Mouse (Mus musculus): Measurements from ENCODE around the gene Nptx1. TPM values are rescaled to one million over a fixed set of nuclear protein-coding genes. Genes with fewer than 3 reads are reported as not detected.
A peak's percentile ranks its signal among the peaks of the same experiment; 100 is the strongest.

Gene Nptx1
- total and polyA plus RNA-seq, 2 experiments = 0.09 TPM

- Histone ChIP-seq H3K27me3 (ENCODE audit: control insufficient read depth, insufficient read depth, low read length) (no peaks in the 10 kb centered on the region), H3K4me3 (ENCODE audit: insufficient read depth, low read depth, low read length) (no peak overlapping the region), H3K79me2 (ENCODE audit: control insufficient read depth, insufficient read depth, low read length) (no peaks in the 10 kb centered on the region), H3K9ac (ENCODE audit: low read depth, low read length) (no peak overlapping the region), H3K36me3 (ENCODE audit: control insufficient read depth, insufficient read depth, low read length) (no peaks in the 10 kb centered on the region), H3K27ac (replicated peaks; ENCODE audit: insufficient read depth, low read depth, low read length) (no peak overlapping the region), H3K4me1 (ENCODE audit: control insufficient read depth, insufficient read depth, low read length) (no peaks in the 10 kb centered on the region)
- DNase-seq (ENCODE audit: extremely low read depth, low read depth, low spot score) = no peak
- TF ChIP-seq POLR2A (IDR thresholded peaks at IDR 0.05; ENCODE audit: extremely low read depth, insufficient read depth, low read length) = no peak
- TF ChIP-seq CTCF (IDR thresholded peaks at IDR 0.05; ENCODE audit: low read depth, low read length) = no peak
- 54% methylated on average over 16 of the region's 16 CpGs for WGBS
Observed at GRCm38 (mm10) chr11:119514108-119514860, 33.3 kb downstream of the Nptx1 start.

- H3K79me2 ChIP-seq (ENCODE audit: control insufficient read depth, insufficient read depth, low read length) = no peaks in the 10 kb centered on the region
- no peak overlapping the region for H3K4me3 ChIP-seq (ENCODE audit: insufficient read depth, low read depth, low read length)
- H3K27ac ChIP-seq (replicated peaks; ENCODE audit: insufficient read depth, low read depth, low read length) = no peak overlapping the region
- no peak for TF ChIP-seq CTCF (IDR thresholded peaks at IDR 0.05; ENCODE audit: low read depth, low read length)
- no peak for TF ChIP-seq POLR2A (IDR thresholded peaks at IDR 0.05; ENCODE audit: extremely low read depth, insufficient read depth, low read length)
- H3K4me1 ChIP-seq (ENCODE audit: control insufficient read depth, insufficient read depth, low read length) = no peaks in the 10 kb centered on the region
- 22% methylated on average over 9 of the region's 9 CpGs for WGBS
- no peak for DNase-seq (ENCODE audit: extremely low read depth, low read depth, low spot score)
- H3K9ac ChIP-seq (ENCODE audit: low read depth, low read length) = no peak overlapping the region
- no peaks in the 10 kb centered on the region for H3K27me3 ChIP-seq (ENCODE audit: control insufficient read depth, insufficient read depth, low read length)
- no peaks in the 10 kb centered on the region for H3K36me3 ChIP-seq (ENCODE audit: control insufficient read depth, insufficient read depth, low read length)
Observed at GRCm38 (mm10) chr11:119513038-119513659, 34.4 kb downstream of the Nptx1 start.

- H3K79me2 ChIP-seq (ENCODE audit: control insufficient read depth, insufficient read depth, low read length) = no peaks in the 10 kb centered on the region
- H3K9ac ChIP-seq (ENCODE audit: low read depth, low read length) = no peak overlapping the region
- no peaks in the 10 kb centered on the region for H3K27me3 ChIP-seq (ENCODE audit: control insufficient read depth, insufficient read depth, low read length)
- no peak overlapping the region for H3K4me3 ChIP-seq (ENCODE audit: insufficient read depth, low read depth, low read length)
- no peak overlapping the region for H3K27ac ChIP-seq (replicated peaks; ENCODE audit: insufficient read depth, low read depth, low read length)
- WGBS = 85% methylated on average over 5 of the region's 5 CpGs
- DNase-seq (ENCODE audit: extremely low read depth, low read depth, low spot score) = no peak
- H3K4me1 ChIP-seq (ENCODE audit: control insufficient read depth, insufficient read depth, low read length) = no peaks in the 10 kb centered on the region
- H3K36me3 ChIP-seq (ENCODE audit: control insufficient read depth, insufficient read depth, low read length) = no peaks in the 10 kb centered on the region
- no peak for TF ChIP-seq CTCF (IDR thresholded peaks at IDR 0.05; ENCODE audit: low read depth, low read length)
Observed at GRCm38 (mm10) chr11:119509165-119509776, 38.3 kb downstream of the Nptx1 start.

- H3K36me3 ChIP-seq (ENCODE audit: control insufficient read depth, insufficient read depth, low read length) = no peaks in the 10 kb centered on the region
- no peak for TF ChIP-seq CTCF (IDR thresholded peaks at IDR 0.05; ENCODE audit: low read depth, low read length)
- no peak for TF ChIP-seq POLR2A (IDR thresholded peaks at IDR 0.05; ENCODE audit: extremely low read depth, insufficient read depth, low read length)
- no peak overlapping the region for H3K4me3 ChIP-seq (ENCODE audit: insufficient read depth, low read depth, low read length)
- H3K4me1 ChIP-seq (ENCODE audit: control insufficient read depth, insufficient read depth, low read length) = no peaks in the 10 kb centered on the region
- no peaks in the 10 kb centered on the region for H3K27me3 ChIP-seq (ENCODE audit: control insufficient read depth, insufficient read depth, low read length)
- WGBS = 93% methylated on average over 8 of the region's 8 CpGs
- no peak overlapping the region for H3K27ac ChIP-seq (replicated peaks; ENCODE audit: insufficient read depth, low read depth, low read length)
- no peak for DNase-seq (ENCODE audit: extremely low read depth, low read depth, low spot score)
- no peaks in the 10 kb centered on the region for H3K79me2 ChIP-seq (ENCODE audit: control insufficient read depth, insufficient read depth, low read length)
- H3K9ac ChIP-seq (ENCODE audit: low read depth, low read length) = no peak overlapping the region
Observed at GRCm38 (mm10) chr11:119507772-119508171, 39.8 kb downstream of the Nptx1 start.

- Histone ChIP-seq H3K4me1 (ENCODE audit: control insufficient read depth, insufficient read depth, low read length) (no peaks in the 10 kb centered on the region), H3K79me2 (ENCODE audit: control insufficient read depth, insufficient read depth, low read length) (no peaks in the 10 kb centered on the region), H3K27ac (replicated peaks; ENCODE audit: insufficient read depth, low read depth, low read length) (no peak overlapping the region), H3K27me3 (ENCODE audit: control insufficient read depth, insufficient read depth, low read length) (no peaks in the 10 kb centered on the region), H3K9ac (ENCODE audit: low read depth, low read length) (no peak overlapping the region), H3K4me3 (ENCODE audit: insufficient read depth, low read depth, low read length) (no peak overlapping the region), H3K36me3 (ENCODE audit: control insufficient read depth, insufficient read depth, low read length) (no peaks in the 10 kb centered on the region)
- TF ChIP-seq CTCF (IDR thresholded peaks at IDR 0.05; ENCODE audit: low read depth, low read length) (no peak), POLR2A (IDR thresholded peaks at IDR 0.05; ENCODE audit: extremely low read depth, insufficient read depth, low read length) (no peak)
- WGBS = 31% methylated on average over 4 of the region's 4 CpGs
- DNase-seq (ENCODE audit: extremely low read depth, low read depth, low spot score) = peak; percentile 69
Observed at GRCm38 (mm10) chr11:119506386-119506785, 41.2 kb downstream of the Nptx1 start.

- no peak overlapping the region for H3K9ac ChIP-seq (ENCODE audit: low read depth, low read length)
Observed at GRCm38 (mm10) chr11:119503675-119504074, 43.9 kb downstream of the Nptx1 start.

More at GRCm38 (mm10) chr11:119503675-119504074, 43.9 kb downstream of the Nptx1 start:
- H3K4me1 ChIP-seq (ENCODE audit: control insufficient read depth, insufficient read depth, low read length) = no peaks in the 10 kb centered on the region
- no peak overlapping the region for H3K4me3 ChIP-seq (ENCODE audit: insufficient read depth, low read depth, low read length)
- H3K27me3 ChIP-seq (ENCODE audit: control insufficient read depth, insufficient read depth, low read length) = no peaks in the 10 kb centered on the region
- DNase-seq (ENCODE audit: extremely low read depth, low read depth, low spot score) = no peak
- no peaks in the 10 kb centered on the region for H3K36me3 ChIP-seq (ENCODE audit: control insufficient read depth, insufficient read depth, low read length)
- H3K27ac ChIP-seq (replicated peaks; ENCODE audit: insufficient read depth, low read depth, low read length) = no peak overlapping the region
- H3K79me2 ChIP-seq (ENCODE audit: control insufficient read depth, insufficient read depth, low read length) = no peaks in the 10 kb centered on the region
- TF ChIP-seq POLR2A (IDR thresholded peaks at IDR 0.05; ENCODE audit: extremely low read depth, insufficient read depth, low read length) = no peak
- TF ChIP-seq CTCF (IDR thresholded peaks at IDR 0.05; ENCODE audit: low read depth, low read length) = peak; percentile 99
